Mouse (Mus musculus) layer of hippocampus, postnatal 25 days (tissue): ENCODE results near the gene Gm20458. TPM values are rescaled to one million over a fixed set of nuclear protein-coding genes. Genes with fewer than 3 reads are reported as not detected.

ENCODE experiments used
- DNase-seq, 2 experiments: peaks; one replicate each; pipeline ENCODE4 v3.0.0; 2022; ENCODE audit warnings: mixed read lengths in 2 of 2, low spot score in 1 of 2; ENCODE audit errors: extremely low spot score in 1 of 2
- total RNA-seq, 2 experiments: library from RNA; stranded (reverse); gene quantifications; 2 replicates each; pipeline ENCODE4 v1.2.3; 2021

Gm20458 gene
- total RNA-seq, 2 experiments from 2014 or later = 3.9 to 11.3 TPM

DNA sequence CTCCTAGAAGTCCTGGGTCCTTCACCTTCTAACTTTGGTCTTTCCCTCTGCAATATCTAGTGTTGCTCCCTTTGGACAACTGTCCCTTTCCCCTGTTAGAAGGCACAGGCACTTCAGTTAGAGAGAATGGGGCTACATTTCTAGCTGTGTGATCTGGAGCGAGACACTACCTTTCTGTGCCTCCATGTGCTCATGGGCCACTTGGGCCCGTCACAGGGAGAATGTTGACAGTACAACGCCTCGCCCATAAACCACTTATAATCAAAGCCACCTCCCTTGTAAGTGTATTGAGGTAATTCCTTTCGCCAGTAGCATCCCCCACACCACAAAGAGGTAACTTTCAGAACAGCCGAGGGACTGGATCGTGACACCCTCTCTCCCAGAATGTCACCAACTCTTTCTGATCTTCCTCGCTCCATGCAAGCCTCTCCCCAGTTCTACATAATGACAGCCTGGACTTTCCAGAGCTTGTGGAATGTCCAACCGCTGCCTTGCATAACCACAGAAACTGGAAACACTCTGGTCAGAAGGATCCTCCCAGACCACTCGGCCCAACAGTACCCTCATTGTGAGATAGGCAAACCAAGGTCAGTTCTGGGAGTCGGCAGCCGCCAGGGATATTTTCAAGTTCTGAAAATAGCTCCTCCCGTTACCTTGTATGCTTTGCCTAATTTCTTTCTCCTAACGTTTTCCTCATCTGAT lies 11.3 kb upstream of the Gm20458 start:
- no peak for DNase-seq

DNA sequence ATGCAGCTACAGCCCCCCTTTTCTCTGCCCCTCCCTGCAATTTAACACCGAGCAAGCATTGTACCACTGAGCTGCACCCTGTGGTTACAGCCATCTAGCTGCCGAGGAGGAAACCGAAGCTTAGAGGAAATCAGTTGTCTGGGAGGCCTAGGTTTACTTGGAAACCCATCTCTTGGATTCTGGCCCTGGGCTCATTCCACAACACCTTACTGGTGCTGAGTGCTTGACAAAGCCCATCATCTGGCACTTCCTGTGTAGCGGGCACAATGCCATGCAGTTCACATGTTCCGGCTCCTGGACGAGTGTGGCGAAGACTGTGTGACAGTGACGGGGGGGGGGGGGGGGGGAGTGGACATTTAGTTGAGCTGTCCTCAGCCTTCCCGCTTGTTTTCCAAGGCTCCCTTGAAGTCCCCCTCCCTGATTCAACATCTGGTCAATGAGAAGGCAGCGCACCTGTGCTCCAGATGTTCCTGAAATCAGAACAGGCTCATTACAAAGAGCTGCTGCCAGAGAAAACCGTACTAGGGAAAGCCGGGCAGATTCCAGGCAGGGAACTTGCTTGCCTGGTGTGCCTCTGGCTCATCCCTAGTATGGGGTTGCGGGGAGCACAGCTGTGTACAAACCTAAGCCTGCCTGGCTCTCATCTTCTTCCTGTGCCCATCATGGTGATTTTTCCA lies 8.6 kb upstream of the Gm20458 start:
- no peak for DNase-seq

DNA sequence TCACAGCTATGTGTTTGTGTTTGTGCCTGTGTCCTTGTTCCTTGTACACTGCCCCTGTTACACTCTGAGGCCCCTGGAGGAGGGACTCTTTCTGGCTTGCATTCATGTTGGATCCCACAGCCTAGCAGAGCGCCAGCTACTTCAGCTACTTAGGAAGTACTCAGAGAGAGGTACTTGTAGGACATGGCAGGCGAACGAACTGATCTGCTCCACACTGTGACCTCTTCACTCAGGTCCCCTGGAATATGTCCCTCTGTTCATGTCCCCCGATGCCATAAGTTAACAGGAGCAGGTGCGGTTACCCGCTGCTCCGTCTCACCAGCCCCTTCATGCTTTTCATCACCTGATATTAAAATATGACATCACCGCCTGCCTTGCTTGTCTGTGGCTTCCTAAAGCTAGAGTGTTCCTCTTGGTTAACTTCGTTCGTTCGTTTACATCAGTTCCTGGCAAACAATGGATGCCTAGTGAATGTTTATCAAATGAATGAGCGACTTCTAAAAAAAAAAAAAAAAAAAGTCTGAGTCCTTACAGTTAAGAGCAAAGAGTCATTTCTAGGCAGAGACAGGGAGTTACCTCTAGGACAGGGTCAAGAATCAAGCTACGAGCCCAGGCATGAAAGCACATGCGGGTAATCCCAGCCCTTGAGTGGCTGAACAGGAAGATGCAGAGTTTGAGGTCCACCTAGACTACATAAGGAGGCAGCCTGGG lies 7.6 kb upstream of the Gm20458 start:
- no peak for DNase-seq

DNA sequence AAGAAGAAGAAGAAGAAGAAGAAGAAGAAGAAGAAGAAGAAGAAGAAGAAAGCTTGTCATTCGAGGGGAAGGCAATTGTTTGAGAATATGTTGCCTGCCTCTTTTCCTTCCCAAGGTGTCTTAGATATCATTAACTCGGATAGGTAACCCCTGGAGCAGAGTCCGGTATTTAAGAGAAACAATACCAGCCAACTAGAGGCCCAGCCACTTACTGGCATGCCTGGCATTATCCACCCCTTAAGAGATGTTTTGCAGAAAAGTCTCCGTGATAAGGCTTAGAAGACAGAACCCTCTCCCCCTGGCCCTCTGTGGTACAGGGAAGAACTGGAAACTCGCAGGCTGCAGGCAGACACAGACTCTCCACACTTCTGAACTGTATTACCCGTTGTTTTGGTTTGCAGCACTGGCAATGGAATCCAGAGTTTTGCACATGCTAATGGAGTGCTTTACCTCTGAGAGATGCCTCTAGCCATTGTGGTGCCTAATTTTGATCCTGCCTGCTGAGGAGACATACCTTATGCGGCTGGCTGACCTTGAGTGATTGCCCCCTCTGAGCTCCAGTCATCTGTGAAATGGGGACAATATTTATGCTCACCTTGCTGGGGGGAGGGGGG lies 6.8 kb upstream of the Gm20458 start:
- no peak for DNase-seq

DNA sequence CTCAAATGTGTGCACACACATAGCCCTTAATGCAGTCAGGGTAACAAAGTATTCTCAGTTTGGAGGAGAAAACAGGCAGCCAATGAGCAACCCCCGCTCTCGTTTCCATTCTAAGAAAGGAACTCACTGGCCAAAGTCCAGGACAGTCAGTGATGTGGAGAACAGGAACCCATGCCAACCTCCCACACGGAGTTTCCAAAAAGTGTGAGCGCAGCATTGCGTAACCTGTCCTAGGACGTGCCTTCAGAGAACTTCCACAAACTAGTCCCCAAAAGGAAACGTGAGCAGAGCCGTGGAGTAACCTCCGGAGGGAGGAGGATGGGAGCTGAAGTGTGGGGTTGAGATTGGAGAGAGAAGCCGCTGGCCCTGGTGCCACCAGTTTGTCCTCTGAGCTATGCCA lies 5.9 kb upstream of the Gm20458 start:
- no peak for DNase-seq

- no peak for DNase-seq
Measured at GRCm38 (mm10) chr2:164455421-164456190, 5.2 kb upstream of the Gm20458 start.

DNA sequence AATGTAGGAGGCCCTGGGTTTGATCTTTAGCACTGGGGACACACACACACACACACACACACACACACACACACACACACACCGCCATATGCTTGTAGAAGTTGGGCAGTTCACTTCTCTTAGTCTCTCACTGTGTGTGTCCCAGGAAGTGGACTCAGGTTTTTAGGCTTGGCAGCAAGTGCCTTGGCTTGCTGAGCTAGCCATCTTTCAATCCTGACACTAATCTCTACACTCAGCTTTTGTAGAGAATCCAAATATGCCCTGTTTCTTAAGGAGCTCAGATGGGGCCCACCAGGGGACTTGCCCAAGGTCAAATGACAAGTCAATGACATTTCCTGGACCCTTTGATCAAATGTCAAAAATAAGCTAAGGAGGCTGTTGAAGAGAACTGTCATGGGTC lies 4.4 kb upstream of the Gm20458 start:
- no peak for DNase-seq

DNA sequence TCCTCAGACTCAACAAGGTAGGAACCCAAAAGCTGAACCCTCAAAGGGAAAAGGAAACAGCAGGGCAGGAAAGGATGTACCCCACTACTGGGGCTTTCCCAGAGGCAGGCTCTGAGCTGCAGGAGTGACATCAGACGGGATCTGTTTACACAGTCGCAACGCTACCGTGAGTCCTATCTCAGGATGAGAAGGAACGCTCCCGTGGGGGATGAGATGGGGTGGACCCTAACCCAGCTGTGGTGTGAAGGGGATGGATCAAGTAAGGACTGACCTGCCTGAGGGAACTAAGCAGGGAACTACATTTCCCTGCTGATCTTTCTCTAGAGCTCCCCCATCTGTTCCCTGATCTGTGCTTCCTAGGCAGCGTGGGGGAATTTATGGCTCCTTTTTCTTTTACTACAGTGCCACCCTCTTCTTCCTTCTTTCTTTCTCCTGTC lies 3.9 kb upstream of the Gm20458 start, which contains the start of gene Sys1:
Sys1 (plus strand) TSS at position 101 of the 437 bp plus-strand sequence.
- peak; percentile 33 to 46 for DNase-seq

DNA sequence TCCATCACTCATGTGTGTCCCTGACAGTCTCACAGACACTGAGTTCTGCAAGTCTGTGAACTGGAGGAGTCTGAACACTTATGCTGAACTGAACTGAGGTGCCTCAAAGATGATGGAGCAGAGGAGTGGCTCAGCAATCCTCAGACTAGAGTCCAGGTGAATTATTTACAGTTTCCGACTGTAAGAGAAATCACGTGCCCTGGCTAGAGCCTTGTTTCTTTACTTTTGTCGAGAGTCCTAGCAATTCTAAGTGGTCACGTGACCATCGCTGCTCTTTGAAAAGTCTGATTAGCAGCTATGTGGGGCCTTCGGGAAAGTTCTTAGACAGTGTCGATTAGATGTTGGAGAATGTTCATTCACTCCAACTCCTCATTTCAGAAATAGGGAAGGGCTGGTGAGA lies 2.8 kb upstream of the Gm20458 start:
- DNase-seq = no peak

GRCm38 (mm10) chr2:164458535-164458934 lies 2.2 kb upstream of the Gm20458 start:
- no peak for DNase-seq

GRCm38 (mm10) chr2:164465161-164465560 lies 4.4 kb downstream of the Gm20458 start:
- no peak for DNase-seq

- no peak for DNase-seq
Measured at GRCm38 (mm10) chr2:164466787-164467186, 6.0 kb downstream of the Gm20458 start.

GRCm38 (mm10) chr2:164470254-164470653 lies 9.5 kb downstream of the Gm20458 start:
- peak in 1 of 2 experiments; percentile 53 for DNase-seq

DNA sequence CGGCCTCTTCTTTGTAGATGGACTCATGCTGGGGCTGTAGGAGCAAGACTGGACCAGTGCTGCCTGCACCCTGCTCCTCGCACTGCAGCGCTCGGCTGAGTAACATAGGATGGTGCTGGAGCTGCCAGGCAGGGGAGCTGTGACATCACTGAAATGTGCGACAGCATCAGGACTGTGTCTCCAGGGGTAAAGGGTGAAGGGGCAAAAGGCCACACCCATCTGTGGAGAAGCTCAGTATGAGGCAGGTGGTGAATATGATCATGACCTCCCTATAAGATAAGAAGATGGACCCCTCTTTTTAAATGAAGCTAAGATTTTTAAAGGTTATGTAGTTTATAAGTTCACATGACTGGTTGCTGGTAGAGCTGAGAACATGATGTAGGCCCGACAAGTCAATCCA lies 12.9 kb downstream of the Gm20458 start, which contains the start of gene Trp53tg5:
Trp53tg5 (minus strand) TSS at position 101 of the 400 bp plus-strand sequence.
- DNase-seq = no peak

GRCm38 (mm10) chr2:164485681-164486257 lies 25.0 kb downstream of the Gm20458 start, which contains the start of gene Dbndd2:
Dbndd2 (plus strand) TSS chr2:164486106.
- DNase-seq = peak in 1 of 2 experiments; percentile 37

- peak; percentile 57 to 66 for DNase-seq
Measured at GRCm38 (mm10) chr2:164486258-164487114, 25.7 kb downstream of the Gm20458 start.

- no peak for DNase-seq
Measured at GRCm38 (mm10) chr2:164487115-164487527, 26.4 kb downstream of the Gm20458 start.

GRCm38 (mm10) chr2:164487812-164488211 lies 27.0 kb downstream of the Gm20458 start:
- peak in 1 of 2 experiments; percentile 36 for DNase-seq

- no peak for DNase-seq
Measured at GRCm38 (mm10) chr2:164494126-164494525, 33.4 kb downstream of the Gm20458 start.
